Mouse (Mus musculus) lung, adult 2 months (tissue): Measurements from ENCODE around the gene Msmo1.

ENCODE experiments used
- CTCF ChIP-seq: fragments of 200-500 bp; IDR thresholded peaks from 2 replicates; pipeline ENCODE4 v1.5.1; 2011; ENCODE audit warnings: mild to moderate bottlenecking, low read length, control low read depth; ENCODE audit not compliant: insufficient read depth
- POLR2A ChIP-seq: fragments of 200-500 bp; IDR thresholded peaks from 2 replicates; pipeline ENCODE4 v1.6.1; 2011; ENCODE audit warnings: low read depth, mild to moderate bottlenecking, control low read depth, low read length, borderline replicate concordance; ENCODE audit errors: extremely low read depth

GRCm38 (mm10) chr8:64688741-64689140 lies 44.9 kb downstream of the Msmo1 start:
- TF ChIP-seq POLR2A = no peak
- no peak for TF ChIP-seq CTCF
